Comparison of ENCODE assay signal across 8 mouse cellular contexts in genomic region chr12:54067886-54068756, GRCm38 (mm10).
DNase-seq lines count a peak whose midpoint lies in the region; ATAC-seq and TF ChIP-seq lines count a peak whose summit lies in the region.

No protein-coding gene starts in this region.

- peaks cover 52% of the 10 kb centered on the region for H3K27me3 ChIP-seq in embryonic facial prominence, embryonic 10.5 days (replicated peaks; ENCODE audit: low read depth, poor library complexity, severe bottlenecking)
- H3K27me3 ChIP-seq in midbrain, embryonic 12.5 days = peaks cover 27% of the 10 kb centered on the region

- intact Hi-C loops in left cerebral cortex, adult 2 months (cut with DNase I) = loop anchor here (10.0 kb wide), 1 partner anchor 1023 kb away; no protein-coding TSS in a partner anchor
- intact Hi-C loops in heart, postnatal 10 days (cut with DNase I) = loop anchor here (10.0 kb wide), 1 partner anchor 813 kb away; no protein-coding TSS in a partner anchor

- peak overlapping the region; percentile 32; the same call in 1 of the 2 replicates for H3K9ac ChIP-seq in midbrain, embryonic 12.5 days (replicated peaks)

- peak overlapping the region; percentile 14; the same call in 1 of the 2 replicates for H3K4me3 ChIP-seq in left cerebral cortex, adult 2 months
- H3K4me3 ChIP-seq in embryonic facial prominence, embryonic 10.5 days = peak overlapping the region; percentile 58
- H3K4me3 ChIP-seq in midbrain, embryonic 12.5 days = peak overlapping the region; percentile 38

- H3K9me3 ChIP-seq in embryonic facial prominence, embryonic 10.5 days = 0 out of 2 replicates have a peak, but pooled peaks cover 3% of the 10 kb centered on the region
- H3K9me3 ChIP-seq in midbrain, embryonic 12.5 days = no peaks in the 10 kb centered on the region

- DNase-seq in left cerebral cortex, adult 2 months (ENCODE audit: extremely low spot score in 1 of 2, low spot score in 2 of 2) = peak in 1 of 2 experiments; percentile 26
- DNase-seq in left cerebral cortex, adult 8-10 months (ENCODE audit: low spot score in 2 of 2) = no peak
- DNase-seq in embryonic facial prominence, embryonic 10.5 days (ENCODE audit: low spot score) = peak; percentile 79
- peak; percentile 57 to 59 for DNase-seq in heart, postnatal 10 days
- peak; percentile 76 for DNase-seq in kidney, postnatal 10 days
- peak; percentile 33 for DNase-seq in thymus, postnatal 4 days
- no peak for DNase-seq in layer of hippocampus, adult 9-11 months

- 5% methylated on average over 84 of the region's 84 CpGs for WGBS in embryonic facial prominence, embryonic 10.5 days
- WGBS in midbrain, embryonic 12.5 days = 6% methylated on average over 84 of the region's 84 CpGs

- no peak overlapping the region for H3K27ac ChIP-seq in left cerebral cortex, adult 2 months
- H3K27ac ChIP-seq in embryonic facial prominence, embryonic 10.5 days (replicated peaks) = peak overlapping the region; percentile 11; the same call in 1 of the 2 replicates
- H3K27ac ChIP-seq in midbrain, embryonic 12.5 days (replicated peaks) = no peak overlapping the region

- TF ChIP-seq CTCF in left cerebral cortex, adult 2 months (IDR thresholded peaks at IDR 0.05) = no peak

- H3K4me2 ChIP-seq in midbrain, embryonic 12.5 days (replicated peaks) = peak overlapping the region; percentile 56

- peaks cover 26% of the 10 kb centered on the region for H3K4me1 ChIP-seq in embryonic facial prominence, embryonic 10.5 days
- peaks cover 10% of the 10 kb centered on the region for H3K4me1 ChIP-seq in midbrain, embryonic 12.5 days

- H3K36me3 ChIP-seq in embryonic facial prominence, embryonic 10.5 days (replicated peaks) = peaks cover 6% of the 10 kb centered on the region; the same call in 1 of the 2 replicates
- peaks cover 7% of the 10 kb centered on the region for H3K36me3 ChIP-seq in midbrain, embryonic 12.5 days

- ATAC-seq in midbrain, embryonic 12.5 days (ENCODE audit: low FRiP score, low read depth) = peak; percentile 74

Comparison
In these comparisons a context has a peak if more than half of its experiments do, and no peak if none do; other contexts are left out.
1. DNase-seq: peak in embryonic facial prominence, embryonic 10.5 days (single experiment), heart, postnatal 10 days (2 of 2), kidney, postnatal 10 days (single experiment) and thymus, postnatal 4 days (single experiment); none in left cerebral cortex, adult 8-10 months (0 of 2) and layer of hippocampus, adult 9-11 months (single experiment).
2. Peak in every context shown above with its lines, with median percentiles within 50 percentile points of each other: H3K4me3 ChIP-seq.